Mouse (Mus musculus) frontal cortex, postnatal 36 days (tissue): ENCODE measurements around the gene Map4k5.

Experiments used
- DNase-seq, 2 experiments: peaks; one replicate each; pipeline ENCODE4 v3.0.0; 2022; ENCODE audit warnings: low spot score in 2 of 2

Gene Map4k5

DNA sequence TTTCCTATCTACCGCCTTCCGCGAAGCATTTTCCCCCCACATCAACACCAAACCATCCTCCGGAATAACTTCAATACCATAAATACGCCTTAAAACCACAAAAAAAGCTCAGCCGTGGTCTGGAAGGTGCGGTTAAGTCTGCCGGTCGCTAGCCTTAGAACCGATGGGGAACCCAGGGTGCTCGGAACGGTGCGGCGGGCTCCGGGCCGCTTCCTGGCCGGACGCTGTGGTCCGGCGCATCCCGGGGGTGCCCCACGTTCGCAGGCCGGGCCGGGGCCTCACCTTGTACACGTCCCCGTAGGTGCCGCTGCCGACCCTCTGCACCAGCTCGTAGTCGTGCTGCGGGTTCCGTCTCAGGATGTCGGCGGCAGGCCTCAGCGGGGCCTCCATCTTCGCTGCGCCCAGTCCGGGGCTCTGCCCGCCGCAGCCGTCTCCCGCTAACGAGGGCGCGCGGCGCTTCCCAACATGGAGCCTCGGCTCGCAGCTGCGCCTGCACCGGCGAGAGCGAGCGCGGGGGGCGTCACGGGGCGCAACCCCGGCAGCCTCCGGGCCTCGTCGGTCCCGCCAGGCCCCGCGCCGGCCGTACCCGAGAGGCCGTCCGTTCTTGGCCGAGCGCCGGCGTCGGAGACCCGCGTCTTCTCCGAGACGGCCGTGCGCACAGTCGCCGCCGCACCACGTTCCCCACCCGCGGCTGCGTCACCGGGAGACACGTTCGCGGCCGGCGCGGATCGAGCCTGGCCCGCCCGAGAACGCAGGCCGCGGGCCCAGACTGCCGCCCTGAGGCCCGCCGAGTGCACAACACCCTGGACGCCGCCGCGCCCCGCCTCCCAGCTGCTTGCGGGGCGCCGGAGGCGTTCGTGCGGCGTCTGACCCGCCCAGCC lies at the start of gene Map4k5, which contains the start of gene Atl1:
Gene Map4k5 (minus strand): TSS at position 830 of the 881 bp plus-strand sequence.
Gene Atl1 (plus strand): TSS at position 244 of the 881 bp plus-strand sequence.
- DNase-seq, result peak; percentile 87 to 91

DNA sequence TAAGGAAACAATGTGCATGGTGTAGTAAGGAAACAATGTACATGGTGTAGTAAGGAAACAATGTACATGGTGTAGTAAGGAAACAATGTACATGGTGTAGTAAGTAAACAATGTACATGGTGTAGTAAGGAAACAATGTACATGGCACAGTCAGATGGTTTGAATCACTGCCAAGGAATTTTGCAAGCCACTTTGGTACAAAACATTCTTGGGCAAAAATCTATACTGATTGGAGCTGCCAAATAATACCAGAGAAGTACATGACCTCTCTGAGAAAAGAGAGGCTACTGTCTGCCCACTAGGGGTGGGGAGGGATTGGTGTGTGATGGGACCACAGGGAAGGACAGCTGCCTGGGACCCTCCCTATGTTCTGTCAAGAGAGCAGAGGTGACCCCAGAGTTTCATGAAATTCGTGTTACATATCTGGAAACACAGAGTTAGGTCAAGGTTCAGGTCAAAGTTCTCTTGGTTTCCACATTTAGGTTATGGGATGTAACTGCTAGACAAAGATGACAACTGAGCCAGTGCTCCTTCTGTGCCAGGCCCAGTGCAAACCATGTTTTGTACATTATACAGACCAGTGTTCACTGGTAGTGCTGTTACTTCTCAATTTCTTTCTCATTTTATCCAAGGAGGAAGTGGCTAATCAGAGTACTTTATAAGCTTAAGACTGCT lies 48.8 kb upstream of the Map4k5 start:
- DNase-seq, result no peak

DNA sequence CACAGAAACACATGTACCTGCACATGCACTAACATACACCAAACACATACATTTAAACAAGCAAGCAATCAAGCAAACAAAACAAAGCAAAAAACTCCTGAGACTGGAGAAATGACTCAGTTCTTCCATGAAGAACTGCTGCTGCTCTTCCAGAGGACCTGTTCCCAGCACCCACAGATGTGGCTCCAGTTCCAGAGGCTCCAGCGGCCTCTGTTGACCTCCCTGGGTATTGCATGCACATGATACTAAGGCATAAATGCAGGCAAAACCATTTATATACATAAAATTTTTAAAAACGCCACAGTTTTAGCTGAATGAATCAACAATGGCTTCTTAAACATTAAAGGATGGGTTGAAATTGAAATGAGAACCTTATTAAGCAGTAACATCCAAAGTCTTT lies 46.3 kb upstream of the Map4k5 start:
- no peak for DNase-seq

DNA sequence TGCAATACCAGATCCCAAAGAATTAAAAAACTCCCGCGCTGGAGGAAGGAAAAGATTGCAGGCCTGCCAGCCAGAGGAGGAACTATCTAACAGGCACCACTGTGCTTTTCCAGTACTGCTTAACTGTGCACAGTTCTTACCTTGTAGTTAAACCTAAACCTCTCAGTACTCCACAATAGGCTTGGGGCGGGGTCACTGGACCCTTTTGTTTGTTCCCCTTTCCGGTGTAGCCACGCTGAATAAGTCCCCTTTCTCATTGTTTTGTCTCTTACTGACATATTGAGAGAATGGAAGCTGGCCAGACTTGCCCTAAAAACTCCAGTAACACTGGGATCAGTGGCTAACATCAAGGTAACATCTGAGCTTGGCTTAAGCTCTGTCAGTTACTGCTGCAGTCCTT lies 44.7 kb upstream of the Map4k5 start:
- no peak for DNase-seq

DNA sequence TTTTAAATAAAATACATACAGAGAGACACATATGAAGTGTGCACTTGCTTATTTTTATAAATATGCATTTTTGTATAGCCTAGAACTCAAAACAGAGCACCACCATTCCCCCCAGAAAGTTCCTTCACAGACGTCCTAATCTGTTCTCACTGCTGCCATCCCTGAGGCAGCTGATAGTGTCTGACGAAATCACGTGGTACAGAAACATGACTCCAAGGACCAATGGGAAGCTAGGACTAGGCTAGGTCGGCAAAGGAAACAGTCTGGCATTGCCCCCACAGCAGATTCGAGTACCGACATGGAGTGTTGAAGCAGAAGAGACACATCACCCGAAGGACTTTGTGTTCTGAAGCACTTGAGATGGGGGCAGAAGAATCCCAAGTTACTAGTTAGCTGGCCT lies 33.7 kb upstream of the Map4k5 start:
- no peak for DNase-seq

DNA sequence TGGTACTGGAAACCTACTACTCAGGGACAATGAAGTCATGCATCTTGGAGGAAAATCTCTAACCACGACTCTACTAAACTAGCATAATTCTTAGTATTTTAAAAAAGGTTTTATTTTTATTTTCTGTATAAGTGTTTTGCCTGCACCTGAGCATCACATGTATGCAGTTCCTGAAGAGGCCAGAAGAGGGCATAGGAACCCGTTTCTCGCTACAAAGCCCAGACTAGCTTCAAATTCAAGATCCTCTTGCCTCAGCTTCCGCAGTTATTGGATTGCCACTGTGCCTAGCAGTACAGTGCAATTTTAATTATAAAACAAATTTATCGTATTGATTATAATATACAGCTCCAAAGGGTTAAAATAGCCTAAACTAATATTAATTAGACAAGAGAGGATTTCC lies 31.0 kb upstream of the Map4k5 start:
- peak in 1 of 2 experiments; percentile 29 for DNase-seq

DNA sequence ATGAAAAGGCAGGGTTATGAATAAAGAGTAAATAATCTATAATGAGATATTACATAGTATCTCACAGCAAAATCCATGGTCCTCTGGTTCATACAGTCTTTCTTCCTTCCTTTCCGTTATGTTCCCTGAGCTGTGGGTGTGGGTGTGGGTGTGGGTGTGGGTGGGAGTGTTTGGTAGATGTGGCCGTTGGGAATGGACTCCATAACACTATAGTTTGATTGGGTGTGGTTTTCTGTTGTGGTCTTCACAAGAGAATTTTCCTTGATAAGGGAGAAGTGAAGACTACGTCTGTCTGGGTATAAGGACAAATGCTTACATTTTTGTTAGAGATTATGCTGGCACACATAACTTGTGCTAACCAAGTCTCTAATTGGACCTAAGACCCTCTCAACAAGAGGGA lies 30.6 kb upstream of the Map4k5 start:
- DNase-seq, result no peak

DNA sequence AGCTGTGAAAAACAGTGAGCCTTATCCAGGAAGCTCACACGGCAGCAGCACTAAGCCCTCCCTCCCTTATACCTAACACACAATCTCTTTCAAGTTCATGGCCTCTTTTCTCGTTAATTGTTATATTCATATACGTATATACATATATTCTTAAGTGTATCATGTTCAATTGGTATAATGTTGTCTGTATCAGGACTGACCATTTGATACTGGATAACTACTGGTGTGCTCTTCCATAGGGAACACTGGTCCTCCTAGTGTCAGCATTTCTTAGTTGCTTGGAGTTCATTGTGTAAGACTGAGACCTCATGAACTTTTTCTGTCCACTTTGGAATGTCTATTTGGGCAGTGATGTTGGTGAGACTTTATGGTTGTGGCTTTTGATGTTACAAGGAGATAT lies 30.1 kb upstream of the Map4k5 start:
- DNase-seq, result no peak

DNA sequence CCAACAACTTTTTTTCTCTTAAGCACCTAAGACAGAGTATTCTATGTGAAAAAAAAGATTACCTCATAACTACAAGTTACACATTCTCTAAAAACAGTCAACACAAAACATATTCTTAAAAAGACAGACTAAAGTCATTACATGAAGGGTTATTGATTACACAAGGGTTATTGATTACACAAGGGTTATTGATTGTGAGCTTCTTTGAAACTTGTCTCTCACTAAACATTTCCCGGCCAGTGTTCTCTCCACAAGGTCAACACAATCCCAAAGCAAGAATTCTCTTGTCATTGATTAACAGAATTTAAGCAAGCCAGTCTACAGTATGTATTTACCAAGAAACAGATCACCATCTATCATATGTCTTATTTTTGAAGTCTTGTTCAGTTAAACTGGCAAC lies 29.1 kb upstream of the Map4k5 start:
- DNase-seq, result no peak

DNA sequence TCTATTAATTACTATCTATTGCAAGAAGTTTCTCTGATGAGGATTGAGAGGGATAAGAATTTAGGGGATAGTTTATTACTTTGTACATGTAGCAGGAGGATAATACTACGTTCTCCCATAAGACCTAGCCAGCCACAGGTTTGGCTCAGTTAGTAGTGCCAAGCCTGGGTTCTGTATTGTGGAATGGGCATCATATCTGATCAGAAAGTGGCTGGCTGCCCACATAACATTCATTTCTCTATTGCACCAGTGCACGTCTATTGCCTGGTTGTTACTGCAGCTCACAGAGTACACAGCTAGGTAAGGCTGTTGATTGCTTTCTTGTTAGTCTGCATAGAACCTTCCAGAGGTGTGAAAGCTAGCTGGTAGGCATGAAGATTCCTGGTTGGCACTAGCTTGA lies 24.9 kb upstream of the Map4k5 start:
- no peak for DNase-seq

DNA sequence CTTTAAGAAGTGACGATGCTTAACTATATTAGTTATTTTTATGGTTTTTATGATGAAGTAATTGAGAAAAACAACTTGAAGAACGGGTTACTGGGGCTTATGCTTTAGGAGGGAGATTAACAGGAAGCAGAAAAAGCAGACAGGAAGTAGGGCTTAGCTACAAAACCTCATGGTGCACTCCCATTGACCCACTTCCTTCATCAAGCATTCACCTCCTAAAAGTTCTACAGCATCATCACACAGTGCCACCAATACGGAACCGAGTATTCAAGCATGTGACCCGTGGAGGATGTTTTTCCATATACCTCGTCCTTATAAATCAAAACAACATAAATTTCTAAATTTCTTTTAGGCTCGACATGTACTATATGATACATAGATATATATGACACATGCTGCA lies 19.7 kb upstream of the Map4k5 start:
- no peak for DNase-seq

DNA sequence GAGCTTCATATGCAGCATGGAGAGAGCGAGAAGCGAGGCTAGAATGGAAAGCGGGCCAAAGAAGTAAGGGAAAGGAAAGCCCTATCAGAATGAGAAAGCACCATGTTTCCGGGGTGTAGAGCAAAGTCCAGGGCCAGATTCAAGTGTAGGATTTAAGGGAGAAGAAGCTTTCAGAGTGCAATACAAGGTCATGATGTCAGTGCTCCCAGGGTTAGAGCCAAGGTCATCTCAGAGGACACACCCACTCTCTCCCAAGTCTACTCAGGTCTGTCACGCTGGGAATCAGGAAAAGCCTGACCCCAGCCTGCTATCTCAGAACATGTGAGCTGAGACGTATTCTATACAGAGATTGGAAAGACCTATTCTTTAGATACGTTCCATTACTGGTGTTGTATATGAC lies 18.9 kb upstream of the Map4k5 start:
- DNase-seq, result no peak

DNA sequence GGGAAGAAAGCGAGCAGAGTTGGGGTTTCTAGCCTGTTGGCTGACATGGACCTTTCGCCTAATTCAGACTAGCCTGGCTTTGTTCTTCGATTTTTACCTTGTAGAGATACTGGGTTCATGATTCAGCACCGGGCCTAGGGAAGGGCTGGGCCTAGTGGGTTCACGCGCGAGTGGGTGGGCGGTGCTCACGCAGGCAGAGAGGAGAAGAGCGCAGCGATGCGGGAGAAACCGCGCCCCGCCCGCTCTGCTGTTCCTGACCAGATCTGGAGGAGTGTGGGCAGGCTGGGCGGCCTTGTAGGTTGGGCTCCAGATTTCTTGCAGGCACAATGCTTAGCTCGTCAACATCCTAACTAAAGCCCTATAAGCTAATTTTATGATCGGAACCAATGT lies 15.5 kb upstream of the Map4k5 start:
- DNase-seq, result peak; percentile 85 to 91

DNA sequence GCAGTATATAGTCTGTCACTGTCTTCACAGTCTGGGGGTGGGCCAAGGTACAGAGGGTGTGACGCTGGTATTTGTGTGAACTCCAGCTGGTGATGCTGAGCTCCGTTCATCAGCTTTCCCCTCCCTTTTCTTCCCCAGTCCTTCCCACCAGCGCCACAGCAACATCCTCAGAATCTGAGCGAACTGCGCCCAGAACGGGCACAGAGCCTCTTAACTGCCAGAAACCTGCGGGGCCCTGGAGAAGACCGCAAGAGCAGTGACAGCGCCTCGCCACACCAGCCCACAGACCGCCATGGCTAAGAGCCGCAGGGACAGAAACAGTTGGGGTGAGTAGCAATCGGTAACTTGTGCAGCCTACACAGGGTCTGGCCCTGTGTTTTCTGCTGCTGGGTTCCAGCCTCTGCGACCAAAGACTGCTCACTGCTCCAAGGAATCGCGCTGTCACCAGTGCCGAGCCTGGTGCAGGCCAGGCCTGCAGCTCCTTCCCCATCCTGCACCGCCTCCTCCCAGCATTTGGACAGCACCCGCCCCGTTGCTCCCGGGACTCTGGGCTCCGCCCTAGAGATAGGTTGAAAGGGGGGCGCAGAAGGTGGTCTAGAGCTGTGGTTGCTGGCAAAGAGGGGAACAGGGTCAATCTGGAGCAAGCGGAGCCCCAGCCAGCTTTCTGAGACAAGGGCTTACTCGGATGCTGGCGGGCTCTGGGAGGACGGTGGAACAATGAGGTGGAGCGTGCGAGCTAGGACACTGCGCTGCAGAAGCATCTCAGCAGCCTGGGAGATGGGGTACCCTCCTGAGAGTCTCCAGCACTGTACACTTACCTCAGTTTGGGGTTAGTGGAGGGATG lies 14.9 kb upstream of the Map4k5 start:
- peak; percentile 83 to 84 for DNase-seq

DNA sequence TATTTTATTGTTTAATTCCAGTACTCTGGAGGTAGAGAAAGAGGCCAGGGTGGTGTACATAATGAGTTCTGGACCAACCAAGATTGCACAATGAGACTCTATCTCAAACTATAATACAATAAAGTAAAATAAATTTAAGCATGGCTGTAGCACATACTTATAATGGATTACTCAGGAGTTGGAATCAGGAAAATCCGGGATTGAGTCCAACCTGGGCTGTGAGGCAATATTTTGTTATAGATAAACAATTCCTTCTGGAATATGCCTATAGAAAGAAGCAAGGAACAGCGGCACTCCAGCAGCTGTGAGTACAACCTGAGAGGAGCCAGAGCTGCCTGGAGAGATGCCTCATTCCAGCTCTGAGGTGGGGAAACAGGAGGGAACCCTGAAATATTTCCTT lies 12.0 kb upstream of the Map4k5 start:
- no peak for DNase-seq

DNA sequence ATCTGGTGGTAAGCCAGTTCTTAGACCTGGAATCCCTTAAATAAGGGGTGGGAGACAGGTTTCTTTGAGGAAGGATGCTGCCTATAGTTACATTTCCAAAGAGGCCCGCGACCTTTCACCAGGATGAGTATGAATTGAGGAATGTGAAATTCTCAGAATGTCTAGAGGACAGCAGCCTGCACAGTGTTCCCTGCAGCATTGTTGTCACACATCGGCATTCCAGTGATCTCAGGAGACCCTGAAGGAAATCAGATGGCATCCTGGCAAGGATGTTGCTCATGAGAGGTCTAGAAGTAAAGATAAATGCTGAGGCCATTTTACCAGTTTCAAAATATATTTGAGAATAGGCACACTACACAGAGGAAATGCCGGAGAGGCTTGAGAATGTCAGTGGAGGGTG lies 5.1 kb upstream of the Map4k5 start:
- no peak for DNase-seq

DNA sequence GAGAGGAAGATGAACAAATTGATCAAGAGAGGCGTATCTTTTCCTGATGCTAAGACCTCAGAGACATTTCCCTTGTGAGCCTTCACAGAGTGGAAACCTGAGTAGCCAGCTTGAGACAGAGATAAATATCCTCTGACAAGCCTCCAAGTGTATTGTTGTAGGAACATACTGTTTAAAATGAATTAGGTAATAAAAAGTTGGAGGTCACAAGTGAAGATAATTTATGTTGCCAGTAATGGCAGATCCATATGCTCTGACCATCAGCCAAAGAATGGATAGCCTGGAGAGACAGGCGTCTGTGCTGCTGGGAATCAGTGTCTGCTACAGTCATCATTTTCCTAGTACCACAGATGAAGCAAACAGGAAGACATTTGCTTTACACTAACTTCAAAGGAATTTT lies 2.0 kb upstream of the Map4k5 start:
- no peak for DNase-seq

DNA sequence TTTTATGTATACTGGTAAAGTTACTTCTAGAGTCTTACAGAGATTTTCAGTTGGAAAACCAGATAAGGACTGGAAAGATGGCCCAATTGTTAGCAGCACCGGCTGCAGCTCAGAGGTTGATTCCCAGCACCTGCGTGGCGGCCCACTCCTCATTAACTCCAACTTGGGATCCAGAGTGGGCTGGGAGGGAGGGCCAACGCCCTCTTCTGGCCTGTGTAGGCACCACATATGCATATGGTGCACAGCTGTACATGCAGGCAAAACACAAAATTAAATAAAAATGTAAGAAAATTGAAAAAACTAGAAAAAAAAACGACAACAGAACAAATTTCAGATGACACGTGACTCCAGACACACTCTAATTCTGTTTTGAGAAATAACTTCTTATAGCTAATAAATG lies 927 bp upstream of the Map4k5 start:
- DNase-seq, result no peak

DNA sequence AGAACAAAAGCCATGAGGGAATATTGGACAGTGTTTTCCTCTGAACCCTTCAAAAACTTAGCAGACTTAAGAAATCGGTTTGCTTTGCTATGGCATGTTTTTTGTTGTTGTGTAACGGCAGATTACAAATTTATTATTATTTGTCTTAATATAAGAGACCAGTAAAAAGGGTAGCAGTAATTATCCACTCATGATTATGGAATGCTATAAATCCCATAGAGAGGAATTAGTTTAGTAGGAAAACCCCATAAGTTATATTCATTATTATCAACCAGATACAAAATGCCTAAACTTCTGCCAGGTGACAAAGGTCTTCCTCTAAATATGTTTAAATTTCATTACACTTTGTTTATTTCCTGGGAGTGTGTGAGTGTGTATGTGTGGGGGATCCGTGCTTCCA lies 1.3 kb downstream of the Map4k5 start:
- no peak for DNase-seq

DNA sequence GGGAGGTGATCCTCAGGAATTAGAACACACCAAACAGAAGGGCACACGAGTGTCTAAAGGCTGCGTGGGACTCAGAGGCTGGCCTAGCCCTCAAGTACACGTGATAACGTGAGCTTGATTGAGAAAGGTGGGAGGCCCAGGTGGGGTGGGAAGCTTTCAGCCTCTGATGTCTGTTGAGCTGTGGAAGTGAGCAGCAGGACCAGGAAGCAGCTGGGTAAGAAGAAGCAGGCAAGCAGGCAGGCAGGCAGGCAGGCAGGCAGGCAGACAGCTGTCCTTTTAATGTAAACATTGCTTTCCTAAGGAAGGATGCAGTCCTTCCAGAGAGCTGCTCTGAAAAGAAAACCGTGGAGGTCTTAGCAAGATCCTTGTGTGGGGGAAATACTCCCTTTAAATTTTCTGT lies 2.5 kb downstream of the Map4k5 start:
- no peak for DNase-seq

DNA sequence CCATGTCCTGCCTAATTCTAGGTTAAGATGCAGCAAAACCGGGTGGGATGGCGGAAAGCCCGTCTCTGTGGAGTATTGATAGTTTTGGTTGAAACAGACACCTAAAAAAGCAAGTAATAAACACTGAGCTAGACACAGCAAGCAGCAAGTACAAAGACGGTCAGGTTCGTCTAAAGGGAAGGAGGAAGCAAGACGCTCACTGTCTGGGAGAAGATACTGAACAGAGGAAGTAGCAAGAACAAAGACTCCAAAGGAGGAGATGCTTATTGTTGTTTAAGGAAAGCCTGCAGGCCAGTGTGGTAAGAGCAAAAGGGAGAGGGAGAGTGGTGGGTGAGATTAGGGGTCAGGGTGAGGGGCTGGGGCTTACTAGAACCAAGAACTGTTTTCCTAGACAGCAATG lies 2.9 kb downstream of the Map4k5 start:
- no peak for DNase-seq

DNA sequence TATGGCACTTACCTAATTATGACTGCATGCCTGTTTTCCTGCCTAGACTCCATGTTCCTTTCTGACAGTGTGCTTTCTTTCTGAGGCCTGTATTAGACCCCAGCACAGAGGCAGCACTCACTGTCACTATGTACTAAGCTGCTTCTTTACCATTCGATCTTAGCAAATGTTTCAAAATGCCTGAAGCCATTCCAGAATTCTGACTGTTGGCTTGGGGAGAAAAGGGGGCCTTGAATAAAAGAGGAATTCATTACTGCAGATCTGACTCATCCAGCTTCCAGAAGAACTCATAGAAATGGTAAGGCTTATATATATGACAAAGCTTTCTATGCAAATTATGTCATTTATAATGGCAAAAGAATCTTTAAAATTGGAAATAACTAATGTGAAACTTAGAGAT lies 4.7 kb downstream of the Map4k5 start:
- DNase-seq, result no peak
